Mouse (Mus musculus): ENCODE results near the gene Parm1.

The Parm1 gene

DNA sequence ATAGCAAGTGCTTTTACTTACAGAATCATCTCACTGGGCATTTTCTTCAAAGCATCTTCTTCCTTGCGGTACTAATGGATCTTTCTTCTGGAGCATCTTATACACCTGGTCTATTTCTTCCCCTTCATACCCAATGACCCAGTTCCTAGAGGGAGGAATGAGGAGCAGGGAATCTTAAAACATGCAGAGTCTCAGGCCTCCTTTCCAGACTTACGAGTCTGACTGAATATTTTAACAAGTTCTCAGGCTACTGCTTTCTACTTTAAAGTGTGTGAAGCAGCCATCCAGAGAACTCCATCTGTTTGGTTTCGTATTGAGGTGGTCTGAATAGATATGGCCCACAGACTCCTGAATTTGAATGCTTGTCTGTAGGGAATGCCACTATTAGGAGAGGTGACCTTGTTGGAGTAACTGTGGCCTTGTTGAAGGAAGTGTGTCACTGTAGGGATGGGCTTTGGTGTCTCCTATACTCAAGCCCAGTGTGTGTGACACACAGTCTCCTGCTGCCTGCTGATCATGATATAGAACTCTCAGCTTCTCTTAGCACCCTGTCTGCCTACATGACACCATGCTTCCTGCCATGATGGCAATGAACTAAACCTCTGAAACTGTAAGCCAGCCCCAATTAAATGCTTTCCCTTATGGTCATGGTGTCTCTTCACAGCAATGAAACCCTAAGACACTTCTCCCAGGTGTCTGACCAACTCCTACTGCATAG, 137.1 kb downstream of the Parm1 start:
- no peak for DNase-seq (ENCODE audit: low spot score in 2 of 2)

DNA sequence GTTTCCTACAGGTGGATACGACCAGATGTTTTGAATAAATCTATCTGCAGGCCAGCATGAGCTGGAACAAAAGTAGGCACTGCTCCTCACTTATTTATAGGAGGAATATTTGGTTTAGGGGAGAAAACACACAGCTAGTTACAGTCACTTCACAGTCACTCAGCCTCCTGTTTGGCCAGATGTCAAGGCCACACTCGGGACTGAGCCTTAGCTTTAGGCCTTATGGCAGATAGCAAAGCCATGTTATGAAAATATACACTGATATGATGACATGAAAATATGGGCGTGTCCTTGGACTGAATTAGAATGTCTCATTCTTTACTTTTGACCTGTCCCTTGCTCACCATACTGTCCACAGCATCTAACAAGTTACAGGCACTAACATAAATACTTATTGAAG, 137.8 kb downstream of the Parm1 start:
- no peak for DNase-seq (ENCODE audit: low spot score in 2 of 2)

DNA sequence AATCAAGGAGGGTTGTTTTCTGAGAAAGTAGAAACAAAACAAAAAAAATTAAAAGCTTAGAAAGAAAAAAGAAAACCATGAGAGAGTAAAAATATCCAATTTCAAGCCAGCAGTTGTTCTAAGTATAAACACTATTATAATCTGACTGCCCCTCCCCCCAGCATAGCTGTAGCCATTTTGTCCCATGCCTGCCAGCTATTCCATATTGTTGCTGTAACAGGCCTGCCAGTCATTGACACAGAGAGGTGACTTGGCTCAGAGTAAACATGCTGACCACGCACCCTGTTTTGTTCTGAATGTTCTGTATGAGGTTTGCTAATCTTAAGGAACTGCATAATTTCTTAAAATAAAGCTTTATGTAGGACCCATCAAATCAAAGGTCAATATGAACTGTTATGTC, 145.3 kb downstream of the Parm1 start:
- no peak for DNase-seq (ENCODE audit: low spot score in 2 of 2)

DNA sequence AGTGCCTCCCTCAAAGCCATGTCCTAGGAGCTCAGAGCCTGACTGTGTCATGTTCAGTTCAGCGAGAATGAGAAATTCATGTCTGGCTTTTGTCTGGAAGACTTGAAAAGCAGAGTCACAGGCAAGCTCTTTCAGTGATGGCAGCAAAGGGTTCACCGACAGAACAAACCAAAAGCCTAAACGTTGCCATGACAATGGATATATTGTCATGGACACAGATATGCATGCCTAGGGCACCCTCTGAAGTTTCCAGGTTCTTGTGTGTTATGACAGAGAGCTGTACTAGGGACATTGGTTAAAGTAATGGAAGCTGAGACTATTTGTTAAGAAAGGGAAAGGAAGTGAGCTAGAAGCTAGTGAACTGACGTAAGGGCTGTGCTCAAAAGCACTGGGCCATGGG, 149.7 kb downstream of the Parm1 start:
- DNase-seq (ENCODE audit: low spot score in 2 of 2), result no peak

DNA sequence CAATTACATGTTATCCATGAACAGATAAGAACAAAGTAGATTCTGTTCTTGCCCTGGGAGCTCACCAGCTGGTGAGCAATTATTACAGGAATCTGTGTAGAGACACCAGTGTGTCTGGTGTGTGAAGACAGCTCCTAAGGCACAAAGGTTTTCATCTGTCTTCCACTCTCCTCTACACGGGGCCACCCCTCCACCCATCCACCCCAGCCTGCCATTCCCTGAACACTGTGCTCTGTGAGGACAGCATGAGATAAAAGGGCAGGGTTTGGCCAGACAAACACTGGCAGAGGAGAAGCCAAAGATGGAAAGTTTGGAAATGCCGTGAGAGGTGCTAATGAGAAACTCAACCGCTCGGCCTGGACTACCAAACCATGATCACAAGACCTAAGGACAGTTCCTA, 151.8 kb downstream of the Parm1 start:
- DNase-seq (ENCODE audit: low spot score in 2 of 2), result no peak

All from spleen, postnatal 36 days (tissue).